Mouse (Mus musculus) liver, embryonic 14.5 days (tissue): Measurements from ENCODE around the gene Dohh. TPM values are rescaled to one million over a fixed set of nuclear protein-coding genes. Genes with fewer than 3 reads are reported as not detected.

Experiments used
- ATAC-seq: fragments of 200-750 bp; cut with Nextera tagmentation; 2 replicates; pipeline ENCODE4 v1.8.0; 2017; ENCODE audit warnings: moderate number of reproducible peaks, mild to moderate bottlenecking, moderate library complexity; ENCODE audit not compliant: insufficient read depth
- DNase-seq, 3 experiments: peaks; one replicate each; pipeline ENCODE4 v3.0.0-alpha.2; 2012 to 2013; ENCODE audit warnings: low read depth in 3 of 3, low spot score in 3 of 3
- H3K27ac ChIP-seq: fragments of 300-500 bp; sonication (generic); 2 replicates; pipeline ENCODE4 v1.5.1; 2014; ENCODE audit warnings: moderate library complexity, mild to moderate bottlenecking, control low read depth, inconsistent platforms
- H3K27me3 ChIP-seq: fragments of 300-500 bp; sonication (generic); 2 replicates; pipeline ENCODE4 v1.6.1; 2014; ENCODE audit warnings: mild to moderate bottlenecking, low read length, moderate library complexity; ENCODE audit not compliant: control insufficient read depth, insufficient read depth
- H3K36me3 ChIP-seq: fragments of 300-500 bp; sonication (generic); replicated peaks from 2 replicates; pipeline ENCODE4 v1.6.1; 2014; ENCODE audit warnings: low read depth; ENCODE audit not compliant: control insufficient read depth, insufficient read depth
- H3K4me1 ChIP-seq, 2 experiments: fragments of 200-500 bp in 1 of 2; fragments of 300-500 bp in 1 of 2; sonication (generic) in 1 of 2; replicated peaks; 2 replicates each; pipeline ENCODE4 v1.6.1; 2012 to 2014; ENCODE audit warnings: antibody characterized with exemption in 1 of 2, inconsistent platforms in 1 of 2, low read length in 1 of 2; ENCODE audit not compliant: control insufficient read depth in 2 of 2, insufficient read depth in 2 of 2
- H3K4me2 ChIP-seq: fragments of 300-500 bp; sonication (generic); 2 replicates; pipeline ENCODE4 v1.6.1; 2014; ENCODE audit warnings: low read depth, mild to moderate bottlenecking, control low read depth, moderate library complexity
- H3K4me3 ChIP-seq, 2 experiments: fragments of 200-500 bp in 1 of 2; fragments of 300-500 bp in 1 of 2; sonication (generic) in 1 of 2; 2 replicates each; pipeline ENCODE4 v1.5.1; 2012 to 2014; ENCODE audit warnings: low read depth in 2 of 2, low read length in 2 of 2, mild to moderate bottlenecking in 2 of 2, control low read depth in 1 of 2, inconsistent platforms in 1 of 2, moderate library complexity in 1 of 2; ENCODE audit not compliant: insufficient read depth in 1 of 2
- H3K9ac ChIP-seq: fragments of 300-500 bp; sonication (generic); replicated peaks from 2 replicates; pipeline ENCODE4 v1.6.1; 2014; ENCODE audit warnings: mild to moderate bottlenecking, control low read depth, moderate library complexity
- H3K9me3 ChIP-seq: fragments of 300-500 bp; sonication (generic); 2 replicates; pipeline ENCODE4 v1.6.1; 2016; ENCODE audit warnings: low read length, mixed read lengths; ENCODE audit not compliant: control insufficient read depth
- CTCF ChIP-seq: IDR thresholded peaks from 2 replicates; pipeline ENCODE4 v1.5.1; 2016; ENCODE audit warnings: antibody characterized with exemption, low read depth, control low read depth
- EP300 ChIP-seq: IDR thresholded peaks from 2 replicates; pipeline ENCODE4 v1.6.1; 2016; ENCODE audit warnings: antibody characterized with exemption, low read depth
- WGBS: fragments of 180-500 bp; shearing (Covaris S2); extraction: QIAGEN DNeasy Blood & Tissue Kit; methylation state at CpG from one replicate; pipeline ENCODE4 v1.1.7; 2014; ENCODE audit not compliant: insufficient replicate concordance; 5-methylcytosine and 5-hydroxymethylcytosine counted together
- polyA plus RNA-seq, 2 experiments: library from polyadenylated mRNA; depleted of rRNA in 1 of 2; stranded (reverse) in 1 of 2; unstranded in 1 of 2; fragments of >200 nt; fragmentation: Nextera tagmentation in 1 of 2; extraction: Ambion mirVana in 1 of 2; gene quantifications; 2 replicates each; pipeline versions ENCODE4 v1.2.1 to v1.2.3; 2012 to 2014

Dohh gene
- polyA plus RNA-seq, 2 experiments, result 29.8 to 35.0 TPM

DNA sequence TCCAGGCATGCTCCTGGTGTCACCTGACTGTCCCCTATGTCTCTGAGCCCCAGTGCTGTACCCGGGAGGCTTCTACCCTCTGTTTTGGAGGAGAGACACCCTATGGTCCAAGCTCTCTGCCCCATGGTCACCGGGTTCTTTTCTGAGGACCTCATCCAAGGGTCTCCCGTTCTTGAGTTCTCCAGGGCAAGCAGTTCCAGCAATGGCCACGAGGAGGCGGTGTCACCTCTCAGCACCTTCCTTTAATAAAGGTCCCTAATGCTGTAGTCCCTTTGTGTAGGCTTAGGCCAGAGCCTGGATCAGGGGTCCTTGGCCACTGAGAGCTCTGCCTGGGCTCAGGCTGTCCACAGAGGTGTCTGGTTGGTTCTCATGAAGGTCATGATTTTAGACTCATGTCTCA, 10.9 kb downstream of the Dohh start:
- Histone ChIP-seq H3K9ac (no peak overlapping the region), H3K4me1 (peaks cover 2 to 5% of the 10 kb centered on the region in 2 experiments; a peak in 3 of 4 replicates), H3K9me3 (no peaks in the 10 kb centered on the region), H3K27ac (no peak overlapping the region), H3K27me3 (no peaks in the 10 kb centered on the region), H3K36me3 (no peaks in the 10 kb centered on the region), H3K4me3 (no peak overlapping the region), H3K4me2 (no peak overlapping the region)
- ATAC-seq (no peak), DNase-seq (peak in 1 of 3 experiments; percentile 53)
- TF ChIP-seq CTCF (peak; percentile 98), EP300 (no peak)
- WGBS, result 4% methylated on average over 5 of the region's 5 CpGs

- Histone ChIP-seq H3K36me3 (no peaks in the 10 kb centered on the region; the same call in 1 of the 2 replicates), H3K9me3 (no peaks in the 10 kb centered on the region), H3K9ac (no peak overlapping the region), H3K4me3 (no peak overlapping the region), H3K4me2 (no peak overlapping the region), H3K4me1 (peaks cover 2 to 5% of the 10 kb centered on the region in 2 experiments; a peak in 3 of 4 replicates), H3K27ac (no peak overlapping the region), H3K27me3 (no peaks in the 10 kb centered on the region)
- WGBS, result 82% methylated on average over 4 of the region's 4 CpGs
- no peak for ATAC-seq
- no peak for TF ChIP-seq CTCF
- TF ChIP-seq EP300, result no peak
- no peak for DNase-seq
Measured at GRCm38 (mm10) chr10:81395865-81396264, 11.6 kb downstream of the Dohh start.

- WGBS, result 74% methylated on average over 5 of the region's 5 CpGs
- DNase-seq (no peak), ATAC-seq (no peak)
- Histone ChIP-seq H3K36me3 (no peaks in the 10 kb centered on the region; the same call in 1 of the 2 replicates), H3K4me3 (no peak overlapping the region), H3K9me3 (no peaks in the 10 kb centered on the region), H3K27ac (no peak overlapping the region), H3K4me1 (peaks cover 5 to 11% of the 10 kb centered on the region in 2 experiments), H3K4me2 (no peak overlapping the region), H3K27me3 (no peaks in the 10 kb centered on the region), H3K9ac (no peak overlapping the region)
- TF ChIP-seq EP300, result no peak
- TF ChIP-seq CTCF, result no peak
Measured at GRCm38 (mm10) chr10:81396749-81397148, 12.5 kb downstream of the Dohh start.

- DNase-seq (no peak), ATAC-seq (no peak)
- H3K4me1 ChIP-seq, result peaks cover 7 to 12% of the 10 kb centered on the region in 2 experiments; a peak in 3 of 4 replicates
- no peak overlapping the region for H3K27ac ChIP-seq
- no peak overlapping the region for H3K4me3 ChIP-seq
- 77% methylated on average over 5 of the region's 5 CpGs for WGBS
- no peak overlapping the region for H3K4me2 ChIP-seq
- no peaks in the 10 kb centered on the region for H3K9me3 ChIP-seq
- H3K36me3 ChIP-seq, result no peaks in the 10 kb centered on the region; the same call in 1 of the 2 replicates
- no peaks in the 10 kb centered on the region; the same call in 1 of the 2 replicates for H3K27me3 ChIP-seq
- no peak overlapping the region for H3K9ac ChIP-seq
- TF ChIP-seq EP300, result no peak
- no peak for TF ChIP-seq CTCF
Measured at GRCm38 (mm10) chr10:81399296-81399695, 15.1 kb downstream of the Dohh start.

DNA sequence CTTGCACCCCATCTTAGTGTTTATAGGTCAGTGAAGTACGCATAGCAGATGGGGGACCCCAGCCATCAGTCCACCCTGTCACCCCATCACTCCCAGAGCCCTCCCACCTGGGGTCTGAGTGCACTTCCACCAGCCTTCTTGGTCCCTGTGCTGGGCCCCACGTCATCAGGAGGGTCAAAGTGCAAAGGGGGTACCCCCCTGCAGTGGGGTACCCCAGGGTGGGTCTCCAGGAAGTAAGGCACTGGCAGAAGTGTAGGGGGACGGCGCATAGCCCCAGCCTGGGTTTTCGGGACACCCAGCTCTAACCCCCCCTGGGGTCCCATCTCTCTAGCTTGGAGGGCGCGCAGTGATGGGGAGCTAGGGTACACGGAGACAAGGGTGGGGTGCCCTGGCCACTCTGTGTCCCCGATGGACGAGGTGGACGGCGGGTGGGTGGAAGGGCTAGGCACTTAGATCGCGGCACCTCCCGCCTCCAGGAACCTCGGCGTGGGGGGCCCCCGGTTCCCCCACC, 15.6 kb downstream of the Dohh start:
- H3K4me2 ChIP-seq, result no peak overlapping the region
- TF ChIP-seq EP300 (no peak), CTCF (no peak)
- WGBS, result 72% methylated on average over 18 of the region's 18 CpGs
- ATAC-seq (no peak), DNase-seq (no peak)
- no peak overlapping the region for H3K4me3 ChIP-seq
- peaks cover 7 to 12% of the 10 kb centered on the region in 2 experiments; a peak in 3 of 4 replicates for H3K4me1 ChIP-seq
- no peak overlapping the region for H3K9ac ChIP-seq
- H3K27me3 ChIP-seq, result peaks cover 3% of the 10 kb centered on the region; the same call in 1 of the 2 replicates
- no peaks in the 10 kb centered on the region; the same call in 1 of the 2 replicates for H3K36me3 ChIP-seq
- no peaks in the 10 kb centered on the region for H3K9me3 ChIP-seq
- no peak overlapping the region for H3K27ac ChIP-seq
